Mouse (Mus musculus) mature B cell (primary cell): ENCODE measurements around the gene Hsd17b12.

Experiments
- in situ Hi-C: fragments of 300-500 bp; cut with MboI; formaldehyde crosslinking; loops from 2 replicates; pipeline ENCODE4 v1.14.3; 2019

Hsd17b12 gene

DNA sequence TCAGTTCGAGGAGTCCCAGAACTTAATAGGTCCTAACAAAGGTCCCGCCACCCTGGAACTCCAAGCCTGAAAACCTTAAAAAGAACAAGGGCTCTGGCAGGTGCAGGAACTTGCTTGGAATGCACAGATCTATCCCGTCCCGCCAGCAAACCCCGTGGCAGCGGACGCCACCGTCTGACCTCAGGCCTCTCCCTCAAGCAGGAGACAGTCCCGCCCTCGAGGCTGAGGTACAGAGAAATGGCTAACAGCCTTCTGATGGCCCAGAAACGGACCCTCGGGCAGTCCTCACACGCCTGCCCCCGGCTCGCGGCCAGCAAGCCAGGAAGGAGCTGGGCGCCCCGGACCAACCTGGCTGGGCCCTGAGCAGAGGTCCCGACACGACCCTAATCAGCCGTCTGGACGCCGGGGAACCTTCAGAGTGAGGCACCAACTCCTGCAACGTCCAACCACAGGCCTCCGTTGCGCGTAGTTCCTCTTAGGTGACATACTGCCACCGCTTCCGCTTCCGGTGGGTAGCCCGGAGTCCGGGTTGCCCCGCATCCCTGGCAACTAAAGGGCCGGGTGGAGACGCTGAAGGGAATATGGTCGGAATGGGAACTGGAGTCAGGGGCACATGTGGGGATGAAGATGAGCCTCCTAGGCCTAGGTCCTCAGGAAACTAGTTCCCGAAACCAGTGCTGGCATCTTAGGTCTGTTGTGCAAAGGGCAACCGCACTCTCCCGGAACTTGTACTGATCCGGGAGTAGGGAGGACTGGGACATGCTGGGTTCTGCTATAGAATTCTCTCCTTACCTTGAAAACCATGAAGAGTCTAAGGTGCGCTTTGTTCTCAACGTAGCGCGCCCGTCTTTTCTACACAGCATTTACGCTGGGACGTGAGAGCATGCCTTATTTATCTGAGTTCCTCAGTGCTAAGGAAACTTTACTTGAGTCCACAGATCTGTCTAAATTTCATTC, 147.2 kb downstream of the Hsd17b12 start, which contains the start of gene Alkbh3:
Gene Alkbh3 (minus strand): TSS at position 473 of the 957 bp plus-strand sequence.
- in situ Hi-C loops, result no loop called here

DNA sequence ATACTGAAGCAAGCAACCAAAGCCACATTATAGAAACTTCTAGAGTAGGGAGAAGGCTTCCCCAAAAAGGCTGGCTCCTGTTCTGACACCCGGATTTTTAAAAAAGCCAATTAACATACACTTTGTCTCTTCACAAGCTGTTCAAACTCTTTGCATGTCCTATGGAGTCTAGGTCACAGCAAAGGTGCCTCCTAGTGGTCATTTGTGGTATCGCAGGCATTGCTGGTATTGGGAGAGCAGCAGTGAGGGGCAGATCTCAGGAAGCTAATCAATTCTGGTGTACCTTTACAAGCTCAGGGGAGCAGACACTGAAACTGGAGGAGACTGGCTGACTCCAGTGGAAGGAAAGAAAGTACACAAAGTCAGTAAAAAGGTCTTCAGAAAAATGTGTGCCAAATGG, 155.4 kb downstream of the Hsd17b12 start:
- in situ Hi-C loops, result no loop called here

DNA sequence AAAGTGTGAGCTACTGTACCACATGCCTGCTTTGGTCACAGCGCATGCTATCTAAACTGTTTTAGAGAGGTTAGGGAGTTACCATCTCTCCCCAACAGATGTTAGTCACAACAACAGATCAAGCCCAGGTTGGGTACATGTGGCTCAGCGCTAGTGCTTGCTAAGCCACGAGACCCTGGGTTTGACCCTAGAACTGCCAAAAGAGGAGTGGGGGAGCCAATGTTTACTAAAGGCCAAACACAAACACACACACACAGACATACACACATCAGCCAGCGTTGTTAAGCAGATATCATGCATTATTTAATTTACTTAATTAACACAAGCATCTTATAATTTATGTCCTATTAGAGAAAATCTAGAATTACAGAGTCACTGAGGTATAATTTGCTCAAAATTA, 155.8 kb downstream of the Hsd17b12 start:
- in situ Hi-C loops, result no loop called here

DNA sequence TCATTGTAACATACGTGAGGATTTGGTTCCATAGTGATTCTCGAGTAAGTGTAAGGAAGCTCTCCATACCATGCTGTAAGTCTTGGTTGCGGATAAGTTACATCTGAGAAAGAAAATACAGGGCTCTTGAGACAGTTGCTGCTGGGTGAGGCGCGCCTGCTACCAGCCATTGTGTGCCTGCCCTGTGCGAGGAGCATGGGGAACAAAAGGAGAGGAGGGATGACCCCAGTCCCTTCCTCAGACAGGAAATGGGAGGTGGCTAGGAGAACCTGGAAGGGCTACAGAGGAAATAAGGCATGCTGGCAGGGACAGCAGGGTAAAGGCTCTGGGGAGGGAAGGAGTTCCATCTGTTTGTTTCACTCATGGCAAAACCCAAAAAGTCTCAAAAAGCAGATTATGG, 156.4 kb downstream of the Hsd17b12 start:
- in situ Hi-C loops, result no loop called here

DNA sequence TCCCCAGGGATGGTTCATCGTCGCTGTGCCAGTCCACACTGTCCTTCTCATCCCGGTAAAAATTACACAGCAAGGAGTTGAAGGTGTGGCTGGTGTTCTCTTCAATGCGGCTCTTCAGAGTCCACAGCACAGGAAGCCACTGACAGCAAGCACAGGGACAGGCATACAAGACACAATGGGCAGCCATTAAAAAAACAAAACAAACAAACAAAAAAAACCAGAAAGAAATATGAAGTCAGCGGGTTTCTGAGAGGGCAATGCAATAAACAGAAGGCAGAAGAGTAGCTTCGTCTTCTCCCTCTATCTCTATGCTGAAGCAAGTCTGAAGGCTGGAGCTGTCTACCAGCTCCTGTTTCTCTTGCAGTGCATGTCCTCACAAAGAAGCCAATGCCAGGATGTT, 161.5 kb downstream of the Hsd17b12 start, which contains the start of gene Gm27027:
Gene Gm27027 (minus strand): TSS at position 101 of the 400 bp plus-strand sequence.
- in situ Hi-C loops, result no loop called here

DNA sequence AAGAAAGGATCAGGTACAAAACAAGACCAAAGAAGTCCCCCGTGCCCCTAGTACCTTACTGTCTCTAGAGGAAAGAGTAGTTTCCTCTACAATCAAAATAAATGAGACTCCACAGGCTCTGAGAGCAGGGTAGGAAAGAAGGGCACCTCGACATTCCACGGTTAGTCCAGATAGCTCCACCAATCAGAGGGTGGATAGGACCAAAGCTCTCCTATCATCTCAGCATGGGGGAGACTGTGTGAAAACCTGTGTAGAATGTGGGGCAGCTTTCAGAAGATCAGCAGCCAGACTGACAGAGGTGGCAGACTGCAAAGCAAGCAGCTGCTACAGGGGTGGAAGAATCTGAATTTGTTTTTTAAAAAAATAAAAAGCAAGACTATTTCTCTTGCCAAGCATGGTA, 165.0 kb downstream of the Hsd17b12 start:
- in situ Hi-C loops, result no loop called here

DNA sequence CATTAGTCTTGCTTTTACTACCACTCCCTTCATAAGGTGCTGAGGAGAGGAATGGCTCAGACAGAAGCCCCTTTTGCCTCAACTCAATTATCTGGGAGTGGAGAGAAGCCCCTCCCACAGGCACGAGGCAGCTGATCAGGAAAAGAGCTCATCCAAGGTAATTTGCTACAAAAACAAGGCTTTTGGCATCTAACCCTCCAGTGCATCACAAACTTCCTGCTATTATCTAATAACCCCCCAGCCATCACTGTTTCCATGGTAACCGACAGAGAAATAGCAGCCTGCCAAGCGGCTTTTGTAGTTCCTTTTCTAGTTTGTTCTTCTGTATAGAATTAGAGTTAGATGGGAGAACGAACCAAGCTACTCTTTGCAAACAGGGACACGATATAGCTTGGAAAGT, 165.5 kb downstream of the Hsd17b12 start:
- in situ Hi-C loops, result no loop called here

DNA sequence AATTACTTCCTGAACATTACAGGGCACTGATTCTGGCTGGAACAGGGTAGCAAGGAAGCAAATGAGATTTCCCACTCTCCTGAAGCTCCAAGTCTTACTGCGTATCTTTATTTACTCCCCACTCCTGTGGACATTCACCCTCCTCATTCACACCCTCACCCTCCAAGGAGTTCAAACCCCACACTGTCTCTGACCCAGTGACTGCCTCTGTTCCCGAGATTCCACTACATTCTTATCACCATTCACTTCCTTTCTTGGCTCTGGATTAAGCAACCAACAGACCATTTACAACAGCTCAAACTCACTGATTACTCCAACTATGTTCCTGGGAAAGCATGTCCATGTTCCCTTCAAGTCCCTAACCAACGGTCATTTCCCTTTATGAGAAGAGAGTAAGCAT, 166.4 kb downstream of the Hsd17b12 start:
- in situ Hi-C loops, result no loop called here

DNA sequence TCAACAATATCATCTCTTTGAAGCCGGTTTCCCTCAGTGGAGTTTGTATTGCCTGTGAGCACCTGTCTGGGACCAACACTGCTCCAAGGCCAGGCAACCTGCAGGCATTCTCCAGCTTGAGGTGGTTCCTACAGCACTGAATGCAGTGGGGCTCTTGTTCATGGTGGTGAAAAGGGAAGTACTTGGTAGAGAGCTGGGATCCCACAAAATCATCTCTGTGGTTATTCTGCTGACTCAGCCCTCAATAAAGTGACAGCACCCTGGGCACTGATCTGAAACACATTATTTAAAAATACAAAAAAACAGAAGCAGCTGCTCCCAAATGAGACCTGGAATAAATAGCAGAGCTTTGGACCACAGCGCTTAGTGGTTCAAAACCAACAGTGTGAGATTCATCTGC, 169.3 kb downstream of the Hsd17b12 start:
- in situ Hi-C loops, result no loop called here
